Mouse (Mus musculus) olfactory bulb, adult 2 months (tissue): ENCODE results near the gene Tlr5. TPM values are rescaled to one million over a fixed set of nuclear protein-coding genes. Genes with fewer than 3 reads are reported as not detected.

ENCODE experiments used
- H3K27ac ChIP-seq: fragments of 200-500 bp; 2 replicates; pipeline ENCODE4 v1.5.1; 2012; ENCODE audit warnings: low read depth, low read length; ENCODE audit not compliant: insufficient read depth
- H3K4me1 ChIP-seq: fragments of 200-500 bp; 2 replicates; pipeline ENCODE4 v1.6.1; 2012; ENCODE audit warnings: low read length; ENCODE audit not compliant: control insufficient read depth, insufficient read depth
- H3K4me3 ChIP-seq: fragments of 200-500 bp; 2 replicates; pipeline ENCODE4 v1.5.1; 2012; ENCODE audit warnings: mild to moderate bottlenecking, low read depth, low read length, moderate library complexity; ENCODE audit not compliant: insufficient read depth
- CTCF ChIP-seq: fragments of 200-500 bp; IDR thresholded peaks from 2 replicates; pipeline ENCODE4 v1.5.1; 2012; ENCODE audit warnings: low read depth, mild to moderate bottlenecking, low read length, moderate library complexity; ENCODE audit not compliant: insufficient read depth
- POLR2A ChIP-seq: fragments of 200-500 bp; IDR thresholded peaks from 2 replicates; pipeline ENCODE4 v1.6.1; 2012; ENCODE audit warnings: mild to moderate bottlenecking, low read depth, low read length, moderate library complexity; ENCODE audit not compliant: insufficient read depth
- WGBS: fragments of 180-500 bp; shearing (Covaris S2); methylation state at CpG from one replicate; pipeline ENCODE4 v1.1.7; 2018; 5-methylcytosine and 5-hydroxymethylcytosine counted together
- polyA plus RNA-seq: library from polyadenylated mRNA; stranded (reverse); fragments of >200 nt; gene quantifications from 2 replicates; pipeline ENCODE4 v1.2.4, GENCODE M21; 2012; ENCODE audit warnings: low replicate concordance; ENCODE audit not compliant: missing spikeins, insufficient read depth, insufficient read length

The Tlr5 gene
- polyA plus RNA-seq, 1 experiment = not detected

DNA sequence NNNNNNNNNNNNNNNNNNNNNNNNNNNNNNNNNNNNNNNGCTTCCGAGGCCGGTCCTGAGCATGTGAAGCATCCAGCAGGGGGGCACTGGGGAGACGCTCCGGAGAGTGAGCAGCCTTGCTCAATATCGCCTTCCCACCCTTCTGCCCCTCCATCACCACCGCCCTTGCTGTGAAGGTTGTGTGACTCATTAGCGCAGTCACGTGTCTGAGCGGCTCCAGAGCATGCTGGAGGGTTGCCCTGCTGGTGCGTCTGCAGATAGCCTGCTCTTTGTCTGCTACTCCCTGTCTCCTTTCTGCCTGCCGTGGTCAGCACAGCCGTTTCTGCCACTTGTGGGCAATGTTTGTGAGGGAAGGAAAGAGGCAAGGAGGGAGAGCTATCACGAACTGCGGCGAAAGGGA is 28.4 kb downstream of the Tlr5 start:
- TF ChIP-seq CTCF (peak; percentile 45; the same call in 1 of the 2 replicates), POLR2A (peak; percentile 47; the same call in 1 of the 2 replicates)
- WGBS = 1% methylated on average over 13 of the region's 15 CpGs
- Histone ChIP-seq H3K4me3 (peak overlapping the region; percentile 20), H3K4me1 (peaks cover 20% of the 10 kb centered on the region), H3K27ac (peak overlapping the region; percentile 81)

DNA sequence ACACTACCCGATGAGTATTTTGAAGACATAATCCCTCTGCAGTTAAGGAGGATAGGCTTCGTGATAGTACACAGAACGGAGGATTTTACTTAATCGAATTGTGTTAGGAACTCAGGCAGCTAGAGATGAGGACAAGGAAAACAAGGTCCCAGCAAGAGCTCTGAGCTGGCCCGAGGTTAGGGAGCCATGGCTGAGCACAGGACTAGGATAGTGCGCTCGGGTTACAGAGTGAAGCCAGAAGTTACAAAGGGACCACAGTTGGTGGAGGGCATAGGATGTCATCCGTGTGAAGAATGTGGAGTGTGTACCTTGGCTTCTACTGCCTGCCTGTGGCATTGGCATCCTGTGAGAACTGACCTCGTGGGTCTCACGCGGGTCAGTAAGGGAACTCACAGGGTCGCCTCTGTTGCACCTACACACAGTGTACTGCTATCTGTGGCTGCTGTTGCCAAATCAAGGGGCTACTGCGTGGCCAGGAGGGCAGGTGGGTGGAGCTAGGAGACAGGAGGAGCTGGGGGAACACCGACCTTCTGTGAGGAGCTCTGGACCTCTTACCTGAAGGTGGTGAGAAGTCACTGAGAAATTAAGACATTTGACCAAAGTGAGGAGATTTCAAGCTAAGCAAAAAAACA is 29.0 kb downstream of the Tlr5 start:
- Histone ChIP-seq H3K27ac (peak overlapping the region; percentile 81), H3K4me1 (peaks cover 20% of the 10 kb centered on the region), H3K4me3 (no peak overlapping the region)
- TF ChIP-seq CTCF (no peak), POLR2A (no peak)
- WGBS = 48% methylated on average over 14 of the region's 14 CpGs

GRCm38 (mm10) chr1:182986243-182986642 is 31.7 kb downstream of the Tlr5 start:
- H3K4me1 ChIP-seq = peaks cover 20% of the 10 kb centered on the region
- 28% methylated on average over 13 of the region's 13 CpGs for WGBS

DNA sequence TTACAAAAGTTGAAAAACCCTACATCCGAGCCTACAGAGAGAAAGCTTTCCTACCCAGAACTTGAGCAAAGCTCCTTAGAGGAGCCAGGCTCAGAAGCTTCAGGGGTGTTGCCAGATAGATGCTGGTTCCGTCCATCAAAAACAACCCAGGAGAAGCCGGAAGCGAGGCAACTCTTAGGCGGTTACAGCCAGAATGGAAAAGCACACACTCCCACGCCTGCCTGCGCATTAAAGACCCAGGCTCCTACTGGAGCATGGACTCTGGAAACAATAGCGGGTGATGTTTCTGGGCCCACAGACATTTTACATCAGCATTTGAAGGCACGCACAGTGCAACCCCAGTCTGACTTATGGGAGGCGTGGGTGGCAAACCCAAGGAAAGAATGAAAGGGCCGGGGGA is 32.2 kb downstream of the Tlr5 start:
- Histone ChIP-seq H3K27ac (peak overlapping the region; percentile 23; the same call in 1 of the 2 replicates), H3K4me1 (peaks cover 20% of the 10 kb centered on the region), H3K4me3 (no peak overlapping the region)
- 47% methylated on average over 11 of the region's 11 CpGs for WGBS
- TF ChIP-seq CTCF (no peak), POLR2A (no peak)

More at GRCm38 (mm10) chr1:182986243-182986642, 31.7 kb downstream of the Tlr5 start:
- TF ChIP-seq CTCF (no peak), POLR2A (no peak)
- Histone ChIP-seq H3K4me3 (no peak overlapping the region), H3K27ac (peak overlapping the region; percentile 23; the same call in 1 of the 2 replicates)

GRCm38 (mm10) chr1:182987801-182988200 is 33.2 kb downstream of the Tlr5 start:
- no peak overlapping the region for H3K27ac ChIP-seq
- 85% methylated on average over 13 of the region's 13 CpGs for WGBS
- no peak overlapping the region for H3K4me3 ChIP-seq
- TF ChIP-seq CTCF = no peak
- no peak for TF ChIP-seq POLR2A
- H3K4me1 ChIP-seq = peaks cover 16% of the 10 kb centered on the region

GRCm38 (mm10) chr1:182988646-182989045 is 34.1 kb downstream of the Tlr5 start:
- H3K4me3 ChIP-seq = no peak overlapping the region
- peaks cover 10% of the 10 kb centered on the region for H3K4me1 ChIP-seq
- no peak overlapping the region for H3K27ac ChIP-seq
- WGBS = 93% methylated on average over 3 of the region's 3 CpGs
- TF ChIP-seq CTCF (no peak), POLR2A (no peak)

DNA sequence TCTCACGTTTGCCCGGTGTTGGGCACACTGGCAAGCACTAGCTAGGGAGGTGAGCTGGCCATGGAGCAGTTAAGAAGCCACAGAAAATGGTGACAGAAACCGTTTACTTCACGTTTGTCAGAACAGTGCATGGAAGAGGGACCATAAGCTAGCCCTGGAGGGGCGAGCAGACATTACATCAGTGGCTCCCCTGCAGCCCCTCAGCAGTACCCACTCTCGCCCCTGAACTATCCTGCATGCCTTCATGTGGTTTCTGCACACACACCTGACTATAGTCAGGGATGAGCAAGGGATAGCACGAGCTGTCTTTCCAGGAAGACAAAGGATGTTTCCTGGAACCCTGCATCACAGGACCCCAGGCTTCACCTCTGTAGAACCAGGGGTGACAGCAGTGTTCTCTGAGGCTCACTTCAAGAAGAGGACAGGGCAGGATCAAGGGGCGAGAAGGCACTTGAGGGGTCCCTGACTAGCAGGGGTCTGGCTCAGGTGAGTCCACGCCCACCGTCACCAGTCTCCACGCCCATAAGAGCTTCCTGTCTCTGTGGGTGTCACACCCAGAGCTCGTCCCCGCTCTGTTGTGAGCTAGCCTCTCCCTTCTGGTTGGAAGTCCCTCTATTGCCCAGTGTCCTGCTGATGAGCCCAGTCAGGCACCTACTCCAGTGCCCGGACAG is 35.6 kb downstream of the Tlr5 start:
- peaks cover 5% of the 10 kb centered on the region for H3K4me1 ChIP-seq
- no peak overlapping the region for H3K27ac ChIP-seq
- 80% methylated on average over 14 of the region's 14 CpGs for WGBS
- TF ChIP-seq POLR2A = no peak
- H3K4me3 ChIP-seq = no peak overlapping the region

GRCm38 (mm10) chr1:182991002-182991778 is 36.6 kb downstream of the Tlr5 start:
- peaks cover 5% of the 10 kb centered on the region for H3K4me1 ChIP-seq
- WGBS = 11% methylated on average over 7 of the region's 7 CpGs
- H3K4me3 ChIP-seq = no peak overlapping the region
- TF ChIP-seq CTCF = peak; percentile 98
- TF ChIP-seq POLR2A = no peak
- H3K27ac ChIP-seq = no peak overlapping the region

Other genes with a start within 250 kb of the Tlr5 start
- not detected in 2 replicates for gene Ccdc185, start 205.6 kb upstream of the Tlr5 start, polyA plus RNA-seq
- gene Susd4, start 190.9 kb upstream of the Tlr5 start, polyA plus RNA-seq = not detected in 2 replicates